Mouse (Mus musculus) spleen, postnatal 4 days (tissue): ENCODE measurements around the gene Chpf2.

Experiments
- DNase-seq, 2 experiments: peaks; one replicate each; pipeline ENCODE4 v3.0.0; 2022; ENCODE audit warnings: low spot score in 2 of 2

Chpf2 gene

GRCm38 (mm10) chr5:24591268-24591721 is 4.8 kb downstream of the Chpf2 start:
- DNase-seq: peak in 1 of 2 experiments; percentile 27

GRCm38 (mm10) chr5:24591796-24592470 is 5.4 kb downstream of the Chpf2 start:
- DNase-seq: no peak

- DNase-seq: no peak
Measured at GRCm38 (mm10) chr5:24592471-24593160, 6.1 kb downstream of the Chpf2 start.

GRCm38 (mm10) chr5:24593230-24593629 is 6.7 kb downstream of the Chpf2 start:
- no peak for DNase-seq

- DNase-seq: no peak
Measured at GRCm38 (mm10) chr5:24593928-24594327, 7.4 kb downstream of the Chpf2 start.

- DNase-seq: no peak
Measured at GRCm38 (mm10) chr5:24594346-24594745, 7.8 kb downstream of the Chpf2 start.

GRCm38 (mm10) chr5:24595261-24595660 is 8.7 kb downstream of the Chpf2 start:
- DNase-seq: no peak

GRCm38 (mm10) chr5:24595786-24596380 is 9.3 kb downstream of the Chpf2 start:
- DNase-seq: no peak

- no peak for DNase-seq
Measured at GRCm38 (mm10) chr5:24596519-24597171, 10.1 kb downstream of the Chpf2 start.

- DNase-seq: peak; percentile 73 to 85
Measured at GRCm38 (mm10) chr5:24597221-24597728, 10.7 kb downstream of the Chpf2 start.

- no peak for DNase-seq
Measured at GRCm38 (mm10) chr5:24597901-24598569, 11.5 kb downstream of the Chpf2 start.

GRCm38 (mm10) chr5:24598570-24599006 is 12.0 kb downstream of the Chpf2 start:
- DNase-seq: peak; percentile 45 to 85

- no peak for DNase-seq
Measured at GRCm38 (mm10) chr5:24599137-24599536, 12.6 kb downstream of the Chpf2 start.

GRCm38 (mm10) chr5:24600236-24600635 is 13.7 kb downstream of the Chpf2 start:
- DNase-seq: no peak

- DNase-seq: no peak
Measured at GRCm38 (mm10) chr5:24601071-24601835, 14.7 kb downstream of the Chpf2 start.

- no peak for DNase-seq
Measured at GRCm38 (mm10) chr5:24601911-24602750, 15.6 kb downstream of the Chpf2 start.

GRCm38 (mm10) chr5:24602751-24603343 is 16.3 kb downstream of the Chpf2 start:
- DNase-seq: no peak

GRCm38 (mm10) chr5:24603431-24604010 is 17.0 kb downstream of the Chpf2 start:
- DNase-seq: no peak

- no peak for DNase-seq
Measured at GRCm38 (mm10) chr5:24604080-24604655, 17.6 kb downstream of the Chpf2 start.
